Mouse (Mus musculus) CH12F3 (cell line): Measurements from ENCODE around the gene Avl9.

Experiments
- in situ Hi-C: fragments of 300-500 bp; cut with MboI; formaldehyde crosslinking; loops from 2 replicates; pipeline ENCODE4 v1.14.3; 2020; ENCODE audit warnings: low sequenced_read_pairs

Gene Avl9

GRCm38 (mm10) chr6:56714574-56715269, at the start of gene Avl9:
Gene Avl9 (plus strand): TSS chr6:56714899.
- in situ Hi-C loops = no loop called here

- in situ Hi-C loops = loop anchor here (25.0 kb wide), 1 partner anchor 201 kb away; no protein-coding TSS in a partner anchor
Measured at GRCm38 (mm10) chr6:56688238-56688637, 26.5 kb upstream of the Avl9 start.

GRCm38 (mm10) chr6:56691205-56691604, 23.5 kb upstream of the Avl9 start:
- in situ Hi-C loops = loop anchor here (25.0 kb wide), 1 partner anchor 204 kb away; no protein-coding TSS in a partner anchor

GRCm38 (mm10) chr6:56692445-56692844, 22.3 kb upstream of the Avl9 start:
- in situ Hi-C loops = loop anchor here (25.0 kb wide), 1 partner anchor 205 kb away; no protein-coding TSS in a partner anchor

- in situ Hi-C loops = no loop called here
Measured at GRCm38 (mm10) chr6:56703931-56704900, 10.5 kb upstream of the Avl9 start, which contains the start of gene Lsm5. Gene Lsm5 (minus strand): TSS chr6:56704710.

GRCm38 (mm10) chr6:56714186-56714573, 519 bp upstream of the Avl9 start:
- in situ Hi-C loops = no loop called here

GRCm38 (mm10) chr6:56715270-56715666, 569 bp downstream of the Avl9 start:
- in situ Hi-C loops = no loop called here

- in situ Hi-C loops = no loop called here
Measured at GRCm38 (mm10) chr6:56719071-56719470, 4.4 kb downstream of the Avl9 start.

GRCm38 (mm10) chr6:56720877-56721276, 6.2 kb downstream of the Avl9 start:
- in situ Hi-C loops = no loop called here

- in situ Hi-C loops = no loop called here
Measured at GRCm38 (mm10) chr6:56732545-56732944, 17.8 kb downstream of the Avl9 start.

- in situ Hi-C loops = no loop called here
Measured at GRCm38 (mm10) chr6:56745950-56746543, 31.3 kb downstream of the Avl9 start.

- in situ Hi-C loops = no loop called here
Measured at GRCm38 (mm10) chr6:56753719-56754118, 39.0 kb downstream of the Avl9 start.

- in situ Hi-C loops = no loop called here
Measured at GRCm38 (mm10) chr6:56756117-56756516, 41.4 kb downstream of the Avl9 start.

- in situ Hi-C loops = no loop called here
Measured at GRCm38 (mm10) chr6:56759324-56759723, 44.6 kb downstream of the Avl9 start.

- in situ Hi-C loops = no loop called here
Measured at GRCm38 (mm10) chr6:56765265-56765664, 50.6 kb downstream of the Avl9 start.

- in situ Hi-C loops = no loop called here
Measured at GRCm38 (mm10) chr6:56765696-56766095, 51.0 kb downstream of the Avl9 start.

- in situ Hi-C loops = no loop called here
Measured at GRCm38 (mm10) chr6:56775816-56776215, 61.1 kb downstream of the Avl9 start.

GRCm38 (mm10) chr6:56779636-56780035, 64.9 kb downstream of the Avl9 start:
- in situ Hi-C loops = no loop called here

GRCm38 (mm10) chr6:56783561-56784272, 69.0 kb downstream of the Avl9 start:
- in situ Hi-C loops = no loop called here

GRCm38 (mm10) chr6:56785068-56785467, 70.4 kb downstream of the Avl9 start:
- in situ Hi-C loops = no loop called here

- in situ Hi-C loops = no loop called here
Measured at GRCm38 (mm10) chr6:56787668-56788067, 73.0 kb downstream of the Avl9 start.
